Mouse (Mus musculus): ENCODE data around the gene Ksr1. TPM values are rescaled to one million over a fixed set of nuclear protein-coding genes. Genes with fewer than 3 reads are reported as not detected.
"Not testable (repeated sequence)": the region's sequence is repeated elsewhere in the genome, so short reads cannot be mapped to it uniquely, and the experiment has no call there.

Gene Ksr1
- polyA plus RNA-seq, 1 experiment from 2014 or later = 3.7 TPM

- Histone ChIP-seq H3K27ac (no peak overlapping the region), H3K36me3 (peaks cover 36% of the 10 kb centered on the region), H3K4me1 (0 out of 2 replicates have a peak, but pooled peaks cover 1% of the 10 kb centered on the region), H3K9me3 (no peaks in the 10 kb centered on the region), H3K9ac (no peak overlapping the region), H3K4me3 (no peak overlapping the region), H3K27me3 (replicated peaks) (no peaks in the 10 kb centered on the region), H3K4me2 (replicated peaks) (no peak overlapping the region)
- no peak for ATAC-seq (ENCODE audit: low FRiP score, low read depth)
- 54% methylated on average over 11 of the region's 11 CpGs for WGBS
These were observed 127.1 kb downstream of the Ksr1 start for GRCm38 (mm10) chr11:79018954-79019704.

- Histone ChIP-seq H3K4me2 (replicated peaks) (no peak overlapping the region), H3K27ac (no peak overlapping the region), H3K27me3 (replicated peaks) (no peaks in the 10 kb centered on the region), H3K4me1 (0 out of 2 replicates have a peak, but pooled peaks cover 7% of the 10 kb centered on the region), H3K9ac (no peak overlapping the region), H3K36me3 (peaks cover 36% of the 10 kb centered on the region), H3K4me3 (no peak overlapping the region), H3K9me3 (no peaks in the 10 kb centered on the region)
- ATAC-seq (ENCODE audit: low FRiP score, low read depth) = no peak
- 81% methylated on average over 7 of the region's 7 CpGs for WGBS
These were observed 129.0 kb downstream of the Ksr1 start for GRCm38 (mm10) chr11:79017161-79017606.

- no peak overlapping the region for H3K4me3 ChIP-seq
- no peaks in the 10 kb centered on the region for H3K9me3 ChIP-seq
- no peaks in the 10 kb centered on the region for H3K27me3 ChIP-seq (replicated peaks)
- H3K36me3 ChIP-seq = peaks cover 35% of the 10 kb centered on the region
- WGBS = 66% methylated on average over 12 of the region's 12 CpGs
- ATAC-seq (ENCODE audit: low FRiP score, low read depth) = no peak
- 0 out of 2 replicates have a peak, but pooled peaks cover 7% of the 10 kb centered on the region for H3K4me1 ChIP-seq
- no peak overlapping the region for H3K27ac ChIP-seq
- no peak overlapping the region for H3K9ac ChIP-seq
- H3K4me2 ChIP-seq (replicated peaks) = no peak overlapping the region
These were observed 130.0 kb downstream of the Ksr1 start for GRCm38 (mm10) chr11:79016236-79016635.

- WGBS = 92% methylated on average over 24 of the region's 24 CpGs
- ATAC-seq (ENCODE audit: low FRiP score, low read depth) = no peak
- H3K9ac ChIP-seq = no peak overlapping the region
These were observed 130.5 kb downstream of the Ksr1 start for GRCm38 (mm10) chr11:79015660-79016215.

GRCm38 (mm10) chr11:79014602-79015325, 131.4 kb downstream of the Ksr1 start:
- no peak overlapping the region for H3K9ac ChIP-seq
- H3K4me2 ChIP-seq (replicated peaks) = no peak overlapping the region
- no peak overlapping the region for H3K27ac ChIP-seq
- 78% methylated on average over 15 of the region's 15 CpGs for WGBS
- no peaks in the 10 kb centered on the region for H3K27me3 ChIP-seq (replicated peaks)
- ATAC-seq (ENCODE audit: low FRiP score, low read depth) = no peak
- no peak overlapping the region for H3K4me3 ChIP-seq
- peaks cover 20% of the 10 kb centered on the region for H3K36me3 ChIP-seq
- no peaks in the 10 kb centered on the region for H3K9me3 ChIP-seq
- H3K4me1 ChIP-seq = 0 out of 2 replicates have a peak, but pooled peaks cover 7% of the 10 kb centered on the region

More at GRCm38 (mm10) chr11:79015660-79016215, 130.5 kb downstream of the Ksr1 start:
- Histone ChIP-seq H3K36me3 (peaks cover 30% of the 10 kb centered on the region), H3K27me3 (replicated peaks) (no peaks in the 10 kb centered on the region), H3K4me3 (no peak overlapping the region), H3K4me1 (0 out of 2 replicates have a peak, but pooled peaks cover 7% of the 10 kb centered on the region), H3K27ac (no peak overlapping the region), H3K9me3 (no peaks in the 10 kb centered on the region), H3K4me2 (replicated peaks) (no peak overlapping the region)

- Histone ChIP-seq H3K4me1 (0 out of 2 replicates have a peak, but pooled peaks cover 7% of the 10 kb centered on the region), H3K4me2 (replicated peaks) (no peak overlapping the region), H3K27me3 (replicated peaks) (no peaks in the 10 kb centered on the region), H3K9me3 (no peaks in the 10 kb centered on the region), H3K27ac (no peak overlapping the region), H3K9ac (no peak overlapping the region), H3K4me3 (no peak overlapping the region), H3K36me3 (peaks cover 16% of the 10 kb centered on the region)
- ATAC-seq (ENCODE audit: low FRiP score, low read depth) = no peak
- WGBS = 65% methylated on average over 9 of the region's 9 CpGs
These were observed 132.4 kb downstream of the Ksr1 start for GRCm38 (mm10) chr11:79013806-79014205.

- peaks cover 9% of the 10 kb centered on the region for H3K36me3 ChIP-seq
- ATAC-seq (ENCODE audit: low FRiP score, low read depth) = no peak
- no peak overlapping the region for H3K4me3 ChIP-seq
These were observed 133.2 kb downstream of the Ksr1 start for GRCm38 (mm10) chr11:79013056-79013455.

GRCm38 (mm10) chr11:79012529-79012928, 133.7 kb downstream of the Ksr1 start:
- ATAC-seq (ENCODE audit: low FRiP score, low read depth) = no peak
- no peak overlapping the region for H3K9ac ChIP-seq
- no peak overlapping the region for H3K27ac ChIP-seq
- H3K4me3 ChIP-seq = no peak overlapping the region
- 97% methylated on average over 2 of the region's 2 CpGs for WGBS
- H3K4me2 ChIP-seq (replicated peaks) = no peak overlapping the region
- no peaks in the 10 kb centered on the region for H3K27me3 ChIP-seq (replicated peaks)
- 0 out of 2 replicates have a peak, but pooled peaks cover 7% of the 10 kb centered on the region for H3K4me1 ChIP-seq
- peaks cover 9% of the 10 kb centered on the region for H3K36me3 ChIP-seq
- H3K9me3 ChIP-seq = no peaks in the 10 kb centered on the region

More at GRCm38 (mm10) chr11:79013056-79013455, 133.2 kb downstream of the Ksr1 start:
- 0 out of 2 replicates have a peak, but pooled peaks cover 7% of the 10 kb centered on the region for H3K4me1 ChIP-seq
- H3K27ac ChIP-seq = no peak overlapping the region
- H3K9me3 ChIP-seq = no peaks in the 10 kb centered on the region
- H3K9ac ChIP-seq = no peak overlapping the region
- no peak overlapping the region for H3K4me2 ChIP-seq (replicated peaks)
- no peaks in the 10 kb centered on the region for H3K27me3 ChIP-seq (replicated peaks)

- no peak overlapping the region for H3K4me3 ChIP-seq
- ATAC-seq (ENCODE audit: low FRiP score, low read depth) = no peak
- WGBS = 78% methylated on average over 7 of the region's 7 CpGs
These were observed 137.3 kb downstream of the Ksr1 start for GRCm38 (mm10) chr11:79008891-79009290.

GRCm38 (mm10) chr11:79008007-79008775, 138.0 kb downstream of the Ksr1 start:
- no peak overlapping the region for H3K9ac ChIP-seq
- H3K4me2 ChIP-seq (replicated peaks) = no peak overlapping the region
- ATAC-seq (ENCODE audit: low FRiP score, low read depth) = no peak
- 79% methylated on average over 6 of the region's 6 CpGs for WGBS
- H3K4me3 ChIP-seq = no peak overlapping the region
- no peaks in the 10 kb centered on the region for H3K27me3 ChIP-seq (replicated peaks)
- no peaks in the 10 kb centered on the region for H3K36me3 ChIP-seq
- no peak overlapping the region for H3K27ac ChIP-seq
- no peaks in the 10 kb centered on the region for H3K9me3 ChIP-seq
- H3K4me1 ChIP-seq = no peaks in the 10 kb centered on the region

More at GRCm38 (mm10) chr11:79008891-79009290, 137.3 kb downstream of the Ksr1 start:
- 0 out of 2 replicates have a peak, but pooled peaks cover 4% of the 10 kb centered on the region for H3K4me1 ChIP-seq
- H3K9me3 ChIP-seq = no peaks in the 10 kb centered on the region
- no peak overlapping the region for H3K27ac ChIP-seq
- no peak overlapping the region for H3K4me2 ChIP-seq (replicated peaks)
- H3K27me3 ChIP-seq (replicated peaks) = no peaks in the 10 kb centered on the region
- H3K9ac ChIP-seq = no peak overlapping the region
- no peaks in the 10 kb centered on the region for H3K36me3 ChIP-seq

- H3K36me3 ChIP-seq; H3K4me1 ChIP-seq; H3K27ac ChIP-seq; H3K4me2 ChIP-seq (replicated peaks); ATAC-seq (ENCODE audit: low FRiP score, low read depth); H3K9me3 ChIP-seq; H3K27me3 ChIP-seq (replicated peaks); H3K9ac ChIP-seq; H3K4me3 ChIP-seq: not testable (repeated sequence)
- WGBS = 88% methylated on average over 3 of the region's 3 CpGs
These were observed 138.9 kb downstream of the Ksr1 start for GRCm38 (mm10) chr11:79007356-79007755.
